Mouse (Mus musculus): ENCODE data around the gene Syne1. TPM values are rescaled to one million over a fixed set of nuclear protein-coding genes. Genes with fewer than 3 reads are reported as not detected.

The Syne1 gene
- 10 to 100 TPM; 54.5 to 67.7 TPM for total RNA-seq (2021)
- long read RNA-seq, experiment 1, partial matches to known transcripts: 0 of 7 reads
- long read RNA-seq, experiment 1, other reads (novel, unspliced or antisense): 6 of 7 reads
- long read RNA-seq, experiment 2, partial matches to known transcripts: 0 of 1 reads
- long read RNA-seq, experiment 2, other reads (novel, unspliced or antisense): 1 of 1 reads

- Histone ChIP-seq H3K4me3 (peak within 1 kb of the TSS; percentile 76), H3K27ac (peak within 1 kb of the TSS; percentile 80)
- no peak for DNase-seq
- intact Hi-C loops (cut with DNase I): loop anchor here (10.0 kb wide), 1 partner anchor 67 kb away; no protein-coding TSS in a partner anchor
- TF ChIP-seq CTCF (IDR thresholded peaks at IDR 0.05): no peak
Observed at GRCm38 (mm10) chr10:5551382-5551781, at the start of gene Syne1. Gene Syne1 (minus strand): TSS chr10:5551482.

GRCm38 (mm10) chr10:5600123-5600522, 48.8 kb upstream of the Syne1 start:
- intact Hi-C loops (cut with DNase I): loop anchor here (2.0 kb wide), 1 partner anchor 191 kb away; no protein-coding TSS in a partner anchor
- 0 out of 2 replicates have a peak overlapping the region, but pooled peaks have one; percentile 20 for H3K27ac ChIP-seq
- DNase-seq: peak; percentile 24
- H3K4me3 ChIP-seq: peak overlapping the region; percentile 68
- peak; percentile 78 for TF ChIP-seq CTCF (IDR thresholded peaks at IDR 0.05)

- H3K27ac ChIP-seq: peak overlapping the region; percentile 84
- TF ChIP-seq CTCF (IDR thresholded peaks at IDR 0.05): no peak
- DNase-seq: no peak
- peak overlapping the region; percentile 68 for H3K4me3 ChIP-seq
- intact Hi-C loops (cut with DNase I): loop anchor here (5.0 to 10.0 kb wide), 2 partner anchors 82 to 241 kb away; no protein-coding TSS in a partner anchor
Observed at GRCm38 (mm10) chr10:5596559-5596958, 45.3 kb upstream of the Syne1 start.

- intact Hi-C loops (cut with DNase I): loop anchor here (10.0 kb wide), 1 partner anchor 80 kb away; no protein-coding TSS in a partner anchor
Observed at GRCm38 (mm10) chr10:5594457-5594856, 43.2 kb upstream of the Syne1 start.

GRCm38 (mm10) chr10:5593464-5593863, 42.2 kb upstream of the Syne1 start, which contains the start of gene Myct1:
Gene Myct1 (plus strand): TSS chr10:5593775.
- DNase-seq: no peak
- H3K4me3 ChIP-seq: peak within 1 kb of the TSS; percentile 68
- peak within 1 kb of the TSS; percentile 84 for H3K27ac ChIP-seq
- no peak for TF ChIP-seq CTCF (IDR thresholded peaks at IDR 0.05)
- intact Hi-C loops (cut with DNase I): loop anchor here (10.0 kb wide), 1 partner anchor 79 kb away; no protein-coding TSS in a partner anchor

More at GRCm38 (mm10) chr10:5594457-5594856, 43.2 kb upstream of the Syne1 start:
- peak overlapping the region; percentile 68 for H3K4me3 ChIP-seq
- DNase-seq: no peak
- peak overlapping the region; percentile 84 for H3K27ac ChIP-seq
- TF ChIP-seq CTCF (IDR thresholded peaks at IDR 0.05): no peak

- no peak for DNase-seq
- intact Hi-C loops (cut with DNase I): loop anchor here (10.0 kb wide), 1 partner anchor 77 kb away; no protein-coding TSS in a partner anchor
Observed at GRCm38 (mm10) chr10:5591996-5592395, 40.7 kb upstream of the Syne1 start.

GRCm38 (mm10) chr10:5591061-5591460, 39.8 kb upstream of the Syne1 start:
- H3K4me3 ChIP-seq: no peak overlapping the region
- DNase-seq: no peak
- peak overlapping the region; percentile 84 for H3K27ac ChIP-seq
- intact Hi-C loops (cut with DNase I): loop anchor here (10.0 kb wide), 1 partner anchor 76 kb away; no protein-coding TSS in a partner anchor
- TF ChIP-seq CTCF (IDR thresholded peaks at IDR 0.05): no peak

More at GRCm38 (mm10) chr10:5591996-5592395, 40.7 kb upstream of the Syne1 start:
- Histone ChIP-seq H3K4me3 (peak overlapping the region; percentile 10), H3K27ac (peak overlapping the region; percentile 84)
- no peak for TF ChIP-seq CTCF (IDR thresholded peaks at IDR 0.05)

- intact Hi-C loops (cut with DNase I): no loop called here
- peak; percentile 24; the same call in 1 of the 2 replicates for TF ChIP-seq CTCF (IDR thresholded peaks at IDR 0.05)
- Histone ChIP-seq H3K27ac (no peak overlapping the region), H3K4me3 (no peak overlapping the region)
- DNase-seq: no peak
Observed at GRCm38 (mm10) chr10:5573328-5573727, 22.0 kb upstream of the Syne1 start.

GRCm38 (mm10) chr10:5571332-5571731, 20.1 kb upstream of the Syne1 start:
- no peak for TF ChIP-seq CTCF (IDR thresholded peaks at IDR 0.05)
- Histone ChIP-seq H3K27ac (no peak overlapping the region), H3K4me3 (no peak overlapping the region)
- DNase-seq: no peak
- intact Hi-C loops (cut with DNase I): no loop called here

- Histone ChIP-seq H3K4me3 (no peak overlapping the region), H3K27ac (no peak overlapping the region)
- no peak for TF ChIP-seq CTCF (IDR thresholded peaks at IDR 0.05)
- intact Hi-C loops (cut with DNase I): no loop called here
- DNase-seq: no peak
Observed at GRCm38 (mm10) chr10:5570059-5570458, 18.8 kb upstream of the Syne1 start.

- TF ChIP-seq CTCF (IDR thresholded peaks at IDR 0.05): peak; percentile 6; the same call in 1 of the 2 replicates
Observed at GRCm38 (mm10) chr10:5568991-5569390, 17.7 kb upstream of the Syne1 start.

GRCm38 (mm10) chr10:5561706-5562105, 10.4 kb upstream of the Syne1 start:
- intact Hi-C loops (cut with DNase I): no loop called here
- H3K4me3 ChIP-seq: no peak overlapping the region
- no peak for TF ChIP-seq CTCF (IDR thresholded peaks at IDR 0.05)
- H3K27ac ChIP-seq: no peak overlapping the region
- DNase-seq: no peak

More at GRCm38 (mm10) chr10:5568991-5569390, 17.7 kb upstream of the Syne1 start:
- H3K4me3 ChIP-seq: no peak overlapping the region
- intact Hi-C loops (cut with DNase I): no loop called here
- no peak overlapping the region for H3K27ac ChIP-seq
- no peak for DNase-seq

GRCm38 (mm10) chr10:5560526-5560925, 9.2 kb upstream of the Syne1 start:
- Histone ChIP-seq H3K27ac (no peak overlapping the region), H3K4me3 (no peak overlapping the region)
- intact Hi-C loops (cut with DNase I): no loop called here
- TF ChIP-seq CTCF (IDR thresholded peaks at IDR 0.05): no peak
- DNase-seq: no peak
